ENCODE assay signal across 26 mouse cellular contexts in genomic region chr7:136754821-136755220, GRCm38 (mm10).
DNase-seq lines count a peak whose midpoint lies in the region; ATAC-seq and TF ChIP-seq lines count a peak whose summit lies in the region.
"Had no signal": no experiment of that assay in that cellular context is flagged by ENCODE, and none has a peak within 500 bp of the region (broad histone marks: within the 10 kb centered on the region; RNA-seq: fewer than 3 reads in every experiment).

No protein-coding gene starts in this region.

- H3K36me3 ChIP-seq in embryonic facial prominence, embryonic 14.5 days (ENCODE audit: control insufficient read depth, insufficient read depth, low read length), result no peaks in the 10 kb centered on the region
- H3K36me3 ChIP-seq in embryonic facial prominence, embryonic 10.5 days (replicated peaks), result no peaks in the 10 kb centered on the region
- no peaks in the 10 kb centered on the region for H3K36me3 ChIP-seq in hindbrain, postnatal 0 days (ENCODE audit: insufficient read depth, low read length)
- H3K36me3 ChIP-seq in hindbrain, embryonic 11.5 days (ENCODE audit: control insufficient read depth, insufficient read depth, low read length), result no peaks in the 10 kb centered on the region
- no peaks in the 10 kb centered on the region for H3K36me3 ChIP-seq in neural tube, embryonic 15.5 days
- H3K36me3 ChIP-seq: embryonic facial prominence, embryonic 13.5 days; forebrain, embryonic 12.5 days; heart, embryonic 12.5 days; liver, embryonic 15.5 days had no signal

- DNase-seq in embryonic facial prominence, embryonic 14.5 days (ENCODE audit: low spot score), result peak; percentile 35
- no peak for DNase-seq in embryonic facial prominence, embryonic 10.5 days (ENCODE audit: low spot score)
- DNase-seq in hindbrain, postnatal 0 days (ENCODE audit: low spot score), result peak; percentile 36
- DNase-seq in hindbrain, embryonic 11.5 days (ENCODE audit: low spot score), result no peak
- DNase-seq in right cerebral cortex, postnatal 10 days (ENCODE audit: low spot score in 2 of 2), result peak; percentile 23 to 27
- DNase-seq in right cerebral cortex, postnatal 14 days, result no peak
- no peak for DNase-seq in kidney, postnatal 10 days
- DNase-seq: adrenal gland, postnatal 14 days; cerebellum, adult 8-10 months; embryo, embryonic 11 days; gastrocnemius, postnatal 36 days; heart, adult 2 months; kidney, adult 8-10 months; kidney, postnatal 36 days; lung, embryonic 14.5 days; lung, postnatal 14 days; midbrain, embryonic 14.5 days; right cerebral cortex, adult 18-20 months; thymus, adult 2 months had no signal

- no peak overlapping the region for H3K27ac ChIP-seq in embryonic facial prominence, embryonic 14.5 days (replicated peaks; ENCODE audit: low read depth, low read length)
- no peak overlapping the region for H3K27ac ChIP-seq in embryonic facial prominence, embryonic 10.5 days (replicated peaks)
- no peak overlapping the region for H3K27ac ChIP-seq in hindbrain, postnatal 0 days
- H3K27ac ChIP-seq in hindbrain, embryonic 11.5 days (ENCODE audit: low read depth, low read length), result no peak overlapping the region
- 0 out of 2 replicates have a peak overlapping the region, but pooled peaks have one; percentile 15 for H3K27ac ChIP-seq in neural tube, embryonic 15.5 days (replicated peaks)
- H3K27ac ChIP-seq: embryonic facial prominence, embryonic 13.5 days; forebrain, embryonic 12.5 days; heart, adult 2 months; liver, embryonic 15.5 days had no signal

- no peaks in the 10 kb centered on the region for H3K9me3 ChIP-seq in embryonic facial prominence, embryonic 14.5 days (ENCODE audit: control insufficient read depth, low read length)
- no peaks in the 10 kb centered on the region for H3K9me3 ChIP-seq in embryonic facial prominence, embryonic 10.5 days
- H3K9me3 ChIP-seq in hindbrain, postnatal 0 days (ENCODE audit: low read length), result no peaks in the 10 kb centered on the region
- H3K9me3 ChIP-seq in hindbrain, embryonic 11.5 days (ENCODE audit: control insufficient read depth, low read length), result no peaks in the 10 kb centered on the region
- no peaks in the 10 kb centered on the region for H3K9me3 ChIP-seq in neural tube, embryonic 15.5 days (replicated peaks)
- H3K9me3 ChIP-seq: embryonic facial prominence, embryonic 13.5 days; forebrain, embryonic 12.5 days; heart, embryonic 12.5 days; liver, embryonic 15.5 days had no signal

- H3K9ac ChIP-seq in embryonic facial prominence, embryonic 14.5 days (ENCODE audit: low read depth, low read length), result no peak overlapping the region
- no peak overlapping the region for H3K9ac ChIP-seq in hindbrain, postnatal 0 days (replicated peaks; ENCODE audit: low read length)
- no peak overlapping the region for H3K9ac ChIP-seq in hindbrain, embryonic 11.5 days (ENCODE audit: low read depth, low read length)
- no peak overlapping the region for H3K9ac ChIP-seq in neural tube, embryonic 15.5 days (replicated peaks)
- H3K9ac ChIP-seq: embryonic facial prominence, embryonic 13.5 days; forebrain, embryonic 12.5 days; heart, embryonic 12.5 days; liver, embryonic 15.5 days; lung, embryonic 14.5 days had no signal

- H3K4me1 ChIP-seq in embryonic facial prominence, embryonic 14.5 days (ENCODE audit: control insufficient read depth, insufficient read depth, low read length), result peaks cover 3% of the 10 kb centered on the region; the same call in 1 of the 2 replicates
- peaks cover 4% of the 10 kb centered on the region; the same call in 1 of the 2 replicates for H3K4me1 ChIP-seq in embryonic facial prominence, embryonic 10.5 days
- no peaks in the 10 kb centered on the region for H3K4me1 ChIP-seq in hindbrain, postnatal 0 days (ENCODE audit: insufficient read depth, low read length)
- H3K4me1 ChIP-seq in hindbrain, embryonic 11.5 days (replicated peaks; ENCODE audit: control insufficient read depth, insufficient read depth, low read length), result no peaks in the 10 kb centered on the region
- peaks cover 11% of the 10 kb centered on the region for H3K4me1 ChIP-seq in neural tube, embryonic 15.5 days
- H3K4me1 ChIP-seq: forebrain, embryonic 12.5 days; liver, embryonic 15.5 days had no signal

- H3K27me3 ChIP-seq in embryonic facial prominence, embryonic 14.5 days (replicated peaks; ENCODE audit: control insufficient read depth, insufficient read depth, low read length), result no peaks in the 10 kb centered on the region
- no peaks in the 10 kb centered on the region for H3K27me3 ChIP-seq in embryonic facial prominence, embryonic 10.5 days (replicated peaks; ENCODE audit: low read depth, poor library complexity, severe bottlenecking)
- H3K27me3 ChIP-seq in hindbrain, postnatal 0 days (ENCODE audit: insufficient read depth, low read length), result no peaks in the 10 kb centered on the region
- no peaks in the 10 kb centered on the region for H3K27me3 ChIP-seq in hindbrain, embryonic 11.5 days (ENCODE audit: control insufficient read depth, insufficient read depth, low read length)
- no peaks in the 10 kb centered on the region for H3K27me3 ChIP-seq in neural tube, embryonic 15.5 days (replicated peaks)
- H3K27me3 ChIP-seq: embryonic facial prominence, embryonic 13.5 days; liver, embryonic 15.5 days had no signal

- 49% methylated on average over 6 of the region's 6 CpGs for WGBS in embryonic facial prominence, embryonic 14.5 days
- WGBS in embryonic facial prominence, embryonic 10.5 days, result 77% methylated on average over 6 of the region's 6 CpGs
- WGBS in hindbrain, postnatal 0 days, result 44% methylated on average over 6 of the region's 6 CpGs
- 84% methylated on average over 6 of the region's 6 CpGs for WGBS in hindbrain, embryonic 11.5 days
- 53% methylated on average over 6 of the region's 6 CpGs for WGBS in neural tube, embryonic 15.5 days

- H3K4me3 ChIP-seq in embryonic facial prominence, embryonic 14.5 days (ENCODE audit: low read depth, low read length), result no peak overlapping the region
- no peak overlapping the region for H3K4me3 ChIP-seq in embryonic facial prominence, embryonic 10.5 days
- no peak overlapping the region for H3K4me3 ChIP-seq in hindbrain, postnatal 0 days (ENCODE audit: low read length)
- H3K4me3 ChIP-seq in hindbrain, embryonic 11.5 days (ENCODE audit: low read depth, low read length), result no peak overlapping the region
- no peak overlapping the region for H3K4me3 ChIP-seq in neural tube, embryonic 15.5 days (replicated peaks)
- H3K4me3 ChIP-seq: embryonic facial prominence, embryonic 13.5 days; erythroblast, embryonic 14.5 days; forebrain, embryonic 12.5 days; heart, adult 2 months; heart, embryonic 12.5 days; liver, embryonic 15.5 days had no signal

- ATAC-seq in embryonic facial prominence, embryonic 14.5 days (ENCODE audit: low read depth), result peak; percentile 44; the same call in 1 of the 2 replicates
- no peak for ATAC-seq in hindbrain, postnatal 0 days
- no peak for ATAC-seq in hindbrain, embryonic 11.5 days (ENCODE audit: low FRiP score)
- no peak for ATAC-seq in neural tube, embryonic 15.5 days (ENCODE audit: low FRiP score)
- ATAC-seq: intestine, embryonic 16.5 days had no signal

- no peak for TF ChIP-seq CTCF in hindbrain, postnatal 0 days (IDR thresholded peaks at IDR 0.05; ENCODE audit: low read depth)

- H3K4me2 ChIP-seq in embryonic facial prominence, embryonic 14.5 days (ENCODE audit: low read depth, low read length), result no peak overlapping the region
- H3K4me2 ChIP-seq in hindbrain, postnatal 0 days (ENCODE audit: low read depth, low read length), result no peak overlapping the region
- no peak overlapping the region for H3K4me2 ChIP-seq in hindbrain, embryonic 11.5 days (replicated peaks; ENCODE audit: low read depth, low read length)
- H3K4me2 ChIP-seq in neural tube, embryonic 15.5 days, result no peak overlapping the region
- H3K4me2 ChIP-seq: embryonic facial prominence, embryonic 13.5 days; forebrain, embryonic 12.5 days; heart, embryonic 12.5 days; liver, embryonic 15.5 days; lung, embryonic 14.5 days had no signal

Comparison
In these comparisons a context has a peak if more than half of its experiments do, and no peak if none do; other contexts are left out.
1. DNase-seq: peak in embryonic facial prominence, embryonic 14.5 days (single experiment), hindbrain, postnatal 0 days (single experiment) and right cerebral cortex, postnatal 10 days (2 of 2); none in embryonic facial prominence, embryonic 10.5 days (single experiment), hindbrain, embryonic 11.5 days (single experiment), right cerebral cortex, postnatal 14 days (single experiment) and kidney, postnatal 10 days (single experiment).